Mouse (Mus musculus) heart, embryonic 12.5 days (tissue): ENCODE measurements around the gene Hoxb7. TPM values are rescaled to one million over a fixed set of nuclear protein-coding genes. Genes with fewer than 3 reads are reported as not detected.

Experiments used
- ATAC-seq: fragments of 200-750 bp; cut with Nextera tagmentation; 2 replicates; pipeline ENCODE4 v1.8.0; 2017; ENCODE audit warnings: moderate TSS enrichment, moderate library complexity; ENCODE audit not compliant: insufficient number of reproducible peaks, low FRiP score
- H3K27ac ChIP-seq: fragments of 300-500 bp; sonication (generic); 2 replicates; pipeline ENCODE4 v1.5.1; 2016; ENCODE audit warnings: mild to moderate bottlenecking, moderate library complexity; ENCODE audit not compliant: poor library complexity, severe bottlenecking
- H3K27me3 ChIP-seq: fragments of 300-500 bp; sonication (generic); replicated peaks from 2 replicates; pipeline ENCODE4 v1.6.1; 2016; ENCODE audit warnings: mild to moderate bottlenecking, moderate library complexity
- H3K36me3 ChIP-seq: fragments of 300-500 bp; sonication (generic); 2 replicates; pipeline ENCODE4 v1.6.1; 2016; ENCODE audit warnings: mild to moderate bottlenecking, moderate library complexity
- H3K4me1 ChIP-seq: fragments of 300-500 bp; sonication (generic); replicated peaks from 2 replicates; pipeline ENCODE4 v1.6.1; 2016; ENCODE audit warnings: mild to moderate bottlenecking
- H3K4me2 ChIP-seq: fragments of 300-500 bp; sonication (generic); 2 replicates; pipeline ENCODE4 v1.6.1; 2016; ENCODE audit warnings: mild to moderate bottlenecking, moderate library complexity
- H3K4me3 ChIP-seq: fragments of 300-500 bp; sonication (generic); 2 replicates; pipeline ENCODE4 v1.5.1; 2016; ENCODE audit warnings: mild to moderate bottlenecking
- H3K9ac ChIP-seq: fragments of 300-500 bp; sonication (generic); 2 replicates; pipeline ENCODE4 v1.6.1; 2016; ENCODE audit warnings: mild to moderate bottlenecking, moderate library complexity
- H3K9me3 ChIP-seq: fragments of 300-500 bp; sonication (generic); replicated peaks from 2 replicates; pipeline ENCODE4 v1.6.1; 2016; ENCODE audit warnings: mild to moderate bottlenecking, moderate library complexity
- WGBS: fragments of 180-500 bp; shearing (Covaris S2); methylation state at CpG from one replicate; pipeline ENCODE4 v1.1.7; 2016; 5-methylcytosine and 5-hydroxymethylcytosine counted together
- polyA plus RNA-seq: library from polyadenylated mRNA; unstranded; fragments of >200 nt; fragmentation: Nextera tagmentation; extraction: Ambion mirVana; gene quantifications from 2 replicates; pipeline ENCODE4 v1.2.1, GENCODE M21; 2016

Gene Hoxb7
- polyA plus RNA-seq, 1 experiment from 2014 or later, result 0.22 TPM

DNA sequence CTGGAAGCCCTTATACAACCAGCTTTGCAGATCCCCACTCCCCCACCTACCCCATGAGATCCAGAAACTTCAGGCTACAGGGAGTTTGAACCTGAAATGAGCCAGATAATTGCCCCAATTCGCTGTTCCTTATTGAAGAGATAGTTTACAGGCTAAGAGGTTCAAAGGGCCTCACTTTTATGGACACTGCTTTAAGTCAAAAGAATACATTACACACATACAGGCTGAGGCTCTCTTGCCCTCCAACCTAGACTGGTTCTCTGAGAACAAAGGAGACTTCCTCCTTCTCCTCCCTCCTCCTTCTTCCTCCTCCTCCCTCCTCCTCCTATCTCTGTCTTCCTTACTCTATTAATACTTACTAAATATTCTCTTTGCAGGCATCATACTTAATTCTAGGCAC is 26.9 kb upstream of the Hoxb7 start:
- Histone ChIP-seq H3K9ac (no peak overlapping the region), H3K4me2 (no peak overlapping the region), H3K27me3 (peaks cover 100% of the 10 kb centered on the region), H3K36me3 (no peaks in the 10 kb centered on the region), H3K4me1 (0 out of 2 replicates have a peak, but pooled peaks cover 2% of the 10 kb centered on the region), H3K27ac (no peak overlapping the region), H3K9me3 (no peaks in the 10 kb centered on the region), H3K4me3 (no peak overlapping the region)
- no peak for ATAC-seq
- 3% methylated on average over 1 of the region's 1 CpGs for WGBS

GRCm38 (mm10) chr11:96260310-96260970 is 26.0 kb upstream of the Hoxb7 start:
- H3K4me3 ChIP-seq, result no peak overlapping the region
- H3K9ac ChIP-seq, result no peak overlapping the region
- no peaks in the 10 kb centered on the region for H3K36me3 ChIP-seq
- peaks cover 100% of the 10 kb centered on the region for H3K27me3 ChIP-seq
- 0 out of 2 replicates have a peak, but pooled peaks cover 2% of the 10 kb centered on the region for H3K4me1 ChIP-seq
- no peaks in the 10 kb centered on the region for H3K9me3 ChIP-seq
- ATAC-seq, result no peak
- H3K27ac ChIP-seq, result no peak overlapping the region
- no peak overlapping the region for H3K4me2 ChIP-seq
- 2% methylated on average over 23 of the region's 23 CpGs for WGBS

- H3K9me3 ChIP-seq, result no peaks in the 10 kb centered on the region
- no peak overlapping the region for H3K4me2 ChIP-seq
- H3K9ac ChIP-seq, result no peak overlapping the region
- 2% methylated on average over 24 of the region's 24 CpGs for WGBS
- no peak for ATAC-seq
- H3K27me3 ChIP-seq, result peaks cover 100% of the 10 kb centered on the region
- no peak overlapping the region for H3K27ac ChIP-seq
- peaks cover 6% of the 10 kb centered on the region for H3K4me1 ChIP-seq
- no peaks in the 10 kb centered on the region for H3K36me3 ChIP-seq
- H3K4me3 ChIP-seq, result no peak overlapping the region
Observed at GRCm38 (mm10) chr11:96261323-96261890, 25.0 kb upstream of the Hoxb7 start.

- WGBS, result 10% methylated on average over 6 of the region's 6 CpGs
- Histone ChIP-seq H3K9ac (no peak overlapping the region), H3K4me1 (peaks cover 6% of the 10 kb centered on the region), H3K27ac (no peak overlapping the region), H3K9me3 (no peaks in the 10 kb centered on the region), H3K4me3 (no peak overlapping the region), H3K27me3 (peaks cover 100% of the 10 kb centered on the region), H3K36me3 (no peaks in the 10 kb centered on the region), H3K4me2 (no peak overlapping the region)
- ATAC-seq, result no peak
Observed at GRCm38 (mm10) chr11:96262262-96262830, 24.1 kb upstream of the Hoxb7 start.

GRCm38 (mm10) chr11:96263636-96264389 is 22.6 kb upstream of the Hoxb7 start:
- H3K4me1 ChIP-seq, result peaks cover 6% of the 10 kb centered on the region
- ATAC-seq, result no peak

GRCm38 (mm10) chr11:96264390-96265020 is 21.9 kb upstream of the Hoxb7 start:
- H3K9ac ChIP-seq, result no peak overlapping the region
- no peak overlapping the region for H3K4me3 ChIP-seq
- H3K9me3 ChIP-seq, result no peaks in the 10 kb centered on the region
- no peak overlapping the region for H3K27ac ChIP-seq
- peaks cover 96% of the 10 kb centered on the region for H3K27me3 ChIP-seq
- no peak for ATAC-seq
- H3K4me1 ChIP-seq, result peaks cover 6% of the 10 kb centered on the region
- H3K36me3 ChIP-seq, result no peaks in the 10 kb centered on the region
- H3K4me2 ChIP-seq, result no peak overlapping the region
- WGBS, result 5% methylated on average over 8 of the region's 8 CpGs

More at GRCm38 (mm10) chr11:96263636-96264389, 22.6 kb upstream of the Hoxb7 start:
- under 1% methylated on average over 33 of the region's 33 CpGs for WGBS
- no peaks in the 10 kb centered on the region for H3K9me3 ChIP-seq
- H3K9ac ChIP-seq, result no peak overlapping the region
- H3K4me3 ChIP-seq, result no peak overlapping the region
- no peak overlapping the region for H3K4me2 ChIP-seq
- H3K27ac ChIP-seq, result no peak overlapping the region
- H3K27me3 ChIP-seq, result peaks cover 96% of the 10 kb centered on the region
- H3K36me3 ChIP-seq, result no peaks in the 10 kb centered on the region

GRCm38 (mm10) chr11:96265954-96266353 is 20.5 kb upstream of the Hoxb7 start:
- Histone ChIP-seq H3K4me1 (peaks cover 7% of the 10 kb centered on the region), H3K27me3 (peaks cover 96% of the 10 kb centered on the region), H3K9me3 (no peaks in the 10 kb centered on the region), H3K9ac (no peak overlapping the region), H3K4me2 (no peak overlapping the region), H3K27ac (no peak overlapping the region), H3K4me3 (no peak overlapping the region), H3K36me3 (no peaks in the 10 kb centered on the region)
- no peak for ATAC-seq
- 2% methylated on average over 7 of the region's 7 CpGs for WGBS

- Histone ChIP-seq H3K27ac (no peak overlapping the region), H3K9ac (no peak overlapping the region), H3K36me3 (no peaks in the 10 kb centered on the region), H3K4me1 (peaks cover 19% of the 10 kb centered on the region), H3K27me3 (peaks cover 96% of the 10 kb centered on the region), H3K4me3 (no peak overlapping the region), H3K9me3 (no peaks in the 10 kb centered on the region), H3K4me2 (no peak overlapping the region)
- no peak for ATAC-seq
- 19% methylated on average over 7 of the region's 7 CpGs for WGBS
Observed at GRCm38 (mm10) chr11:96267021-96267920, 19.2 kb upstream of the Hoxb7 start.

- Histone ChIP-seq H3K27me3 (peaks cover 96% of the 10 kb centered on the region), H3K4me3 (no peak overlapping the region), H3K9me3 (no peaks in the 10 kb centered on the region), H3K9ac (no peak overlapping the region), H3K36me3 (no peaks in the 10 kb centered on the region), H3K4me2 (no peak overlapping the region), H3K27ac (no peak overlapping the region), H3K4me1 (peaks cover 23% of the 10 kb centered on the region)
- WGBS, result 4% methylated on average over 1 of the region's 1 CpGs
- no peak for ATAC-seq
Observed at GRCm38 (mm10) chr11:96268031-96268745, 18.2 kb upstream of the Hoxb7 start.

GRCm38 (mm10) chr11:96269869-96270268 is 16.6 kb upstream of the Hoxb7 start:
- no peak overlapping the region for H3K4me2 ChIP-seq
- H3K36me3 ChIP-seq, result no peaks in the 10 kb centered on the region
- H3K27me3 ChIP-seq, result peaks cover 96% of the 10 kb centered on the region
- H3K4me1 ChIP-seq, result peaks cover 23% of the 10 kb centered on the region
- H3K9me3 ChIP-seq, result no peaks in the 10 kb centered on the region
- H3K9ac ChIP-seq, result no peak overlapping the region
- H3K27ac ChIP-seq, result no peak overlapping the region
- ATAC-seq, result no peak
- 2% methylated on average over 19 of the region's 19 CpGs for WGBS
- no peak overlapping the region for H3K4me3 ChIP-seq
